In genomic region chr4:125835250-125835649, GRCm38 (mm10) we compare ENCODE assay signal across 9 mouse cellular contexts.
A peak's percentile ranks its signal among the peaks of the same experiment; 100 is the strongest.
DNase-seq lines count a peak whose midpoint lies in the region; ATAC-seq and TF ChIP-seq lines count a peak whose summit lies in the region.
"Had no signal": no experiment of that assay in that cellular context is flagged by ENCODE, and none has a peak within 500 bp of the region (broad histone marks: within the 10 kb centered on the region; RNA-seq: fewer than 3 reads in every experiment).

No protein-coding gene starts in this region.

- no peak for TF ChIP-seq CTCF in intestine, postnatal 0 days (IDR thresholded peaks at IDR 0.05; ENCODE audit: low read depth)

- WGBS in intestine, embryonic 14.5 days: 0% methylated on average over 8 of the region's 8 CpGs
- under 1% methylated on average over 8 of the region's 8 CpGs for WGBS in intestine, postnatal 0 days
- 1% methylated on average over 8 of the region's 8 CpGs for WGBS in liver, embryonic 13.5 days (ENCODE audit: insufficient replicate concordance)

- DNase-seq in intestine, embryonic 14.5 days (ENCODE audit: low spot score): peak; percentile 90
- peak; percentile 80 for DNase-seq in ES-CJ7 (ENCODE audit: low read depth, low spot score)
- peak; percentile 90 for DNase-seq in embryo, embryonic 11 days
- DNase-seq in liver, embryonic 13.5 days: peak; percentile 18
- DNase-seq in spleen, postnatal 36 days (ENCODE audit: low spot score in 2 of 2): no peak
- DNase-seq in urinary bladder, postnatal 25 days (ENCODE audit: low spot score): no peak

- H3K9ac ChIP-seq in intestine, embryonic 14.5 days (ENCODE audit: low read length): no peak overlapping the region
- H3K9ac ChIP-seq in intestine, postnatal 0 days (ENCODE audit: low read depth, low read length): no peak overlapping the region
- H3K9ac ChIP-seq in liver, embryonic 13.5 days: no peak overlapping the region
- H3K9ac ChIP-seq: neural tube, embryonic 12.5 days had no signal

- no peaks in the 10 kb centered on the region for H3K9me3 ChIP-seq in intestine, embryonic 14.5 days (ENCODE audit: control insufficient read depth, low read length)
- no peaks in the 10 kb centered on the region for H3K9me3 ChIP-seq in intestine, postnatal 0 days (ENCODE audit: control insufficient read depth)
- no peaks in the 10 kb centered on the region for H3K9me3 ChIP-seq in liver, embryonic 13.5 days (replicated peaks)
- H3K9me3 ChIP-seq: neural tube, embryonic 12.5 days had no signal

- no peaks in the 10 kb centered on the region for H3K4me1 ChIP-seq in intestine, embryonic 14.5 days (replicated peaks; ENCODE audit: control insufficient read depth, insufficient read depth, low read length)
- H3K4me1 ChIP-seq in intestine, postnatal 0 days (replicated peaks; ENCODE audit: control insufficient read depth, insufficient read depth, low read length): no peaks in the 10 kb centered on the region
- no peaks in the 10 kb centered on the region for H3K4me1 ChIP-seq in liver, embryonic 13.5 days (replicated peaks)
- H3K4me1 ChIP-seq: neural tube, embryonic 12.5 days had no signal

- no peak overlapping the region for H3K27ac ChIP-seq in intestine, embryonic 14.5 days (ENCODE audit: low read depth)
- no peak overlapping the region for H3K27ac ChIP-seq in intestine, postnatal 0 days (ENCODE audit: low read depth, low read length)
- H3K27ac ChIP-seq in liver, embryonic 13.5 days: no peak overlapping the region
- H3K27ac ChIP-seq: neural tube, embryonic 12.5 days had no signal

- H3K4me3 ChIP-seq in intestine, embryonic 14.5 days (ENCODE audit: low read depth, low read length): no peak overlapping the region
- H3K4me3 ChIP-seq in intestine, postnatal 0 days (ENCODE audit: low read depth, low read length): no peak overlapping the region
- H3K4me3 ChIP-seq in liver, embryonic 13.5 days (replicated peaks): no peak overlapping the region
- H3K4me3 ChIP-seq: neural tube, embryonic 12.5 days had no signal

- no peaks in the 10 kb centered on the region for H3K36me3 ChIP-seq in intestine, embryonic 14.5 days (ENCODE audit: control insufficient read depth, insufficient read depth, low read length)
- H3K36me3 ChIP-seq in intestine, postnatal 0 days (ENCODE audit: control insufficient read depth, insufficient read depth): no peaks in the 10 kb centered on the region
- H3K36me3 ChIP-seq in liver, embryonic 13.5 days: no peaks in the 10 kb centered on the region
- H3K36me3 ChIP-seq: neural tube, embryonic 12.5 days had no signal

- no peak for ATAC-seq in intestine, embryonic 14.5 days (replicated peaks; ENCODE audit: low FRiP score, low TSS enrichment, low read depth)
- ATAC-seq in intestine, postnatal 0 days: no peak
- no peak for ATAC-seq in liver, embryonic 13.5 days (ENCODE audit: low read depth)
- no peak for ATAC-seq in frontal cortex, adult (ENCODE audit: low TSS enrichment)

- no peak overlapping the region for H3K4me2 ChIP-seq in intestine, embryonic 14.5 days (ENCODE audit: low read length)
- no peak overlapping the region for H3K4me2 ChIP-seq in intestine, postnatal 0 days (replicated peaks; ENCODE audit: low read depth)
- no peak overlapping the region for H3K4me2 ChIP-seq in liver, embryonic 13.5 days
- H3K4me2 ChIP-seq: neural tube, embryonic 12.5 days had no signal

- H3K27me3 ChIP-seq in intestine, embryonic 14.5 days (replicated peaks; ENCODE audit: control insufficient read depth, insufficient read depth, low read length): no peaks in the 10 kb centered on the region
- no peaks in the 10 kb centered on the region for H3K27me3 ChIP-seq in intestine, postnatal 0 days (replicated peaks; ENCODE audit: control insufficient read depth, insufficient read depth, low read length)
- H3K27me3 ChIP-seq in liver, embryonic 13.5 days: no peaks in the 10 kb centered on the region
- H3K27me3 ChIP-seq: neural tube, embryonic 12.5 days had no signal

Comparison
In these comparisons a context has a peak if more than half of its experiments do, and no peak if none do; other contexts are left out.
1. DNase-seq: peak in intestine, embryonic 14.5 days (single experiment), ES-CJ7 (single experiment), embryo, embryonic 11 days (single experiment) and liver, embryonic 13.5 days (single experiment); none in spleen, postnatal 36 days (0 of 2) and urinary bladder, postnatal 25 days (single experiment).